Mouse (Mus musculus) central nervous system, embryonic 14 days (tissue): ENCODE data around the gene Neu2. TPM values are rescaled to one million over a fixed set of nuclear protein-coding genes. Genes with fewer than 3 reads are reported as not detected.

Experiments used
- polyA plus RNA-seq: library from polyadenylated mRNA; depleted of rRNA; stranded (reverse); fragments of >200 nt; gene quantifications from 2 replicates; pipeline ENCODE4 v1.2.3, GENCODE M21; 2012; rRNA removed

Gene Neu2
- 0.18 and 0.23 TPM in 2 replicates for polyA plus RNA-seq

DNA sequence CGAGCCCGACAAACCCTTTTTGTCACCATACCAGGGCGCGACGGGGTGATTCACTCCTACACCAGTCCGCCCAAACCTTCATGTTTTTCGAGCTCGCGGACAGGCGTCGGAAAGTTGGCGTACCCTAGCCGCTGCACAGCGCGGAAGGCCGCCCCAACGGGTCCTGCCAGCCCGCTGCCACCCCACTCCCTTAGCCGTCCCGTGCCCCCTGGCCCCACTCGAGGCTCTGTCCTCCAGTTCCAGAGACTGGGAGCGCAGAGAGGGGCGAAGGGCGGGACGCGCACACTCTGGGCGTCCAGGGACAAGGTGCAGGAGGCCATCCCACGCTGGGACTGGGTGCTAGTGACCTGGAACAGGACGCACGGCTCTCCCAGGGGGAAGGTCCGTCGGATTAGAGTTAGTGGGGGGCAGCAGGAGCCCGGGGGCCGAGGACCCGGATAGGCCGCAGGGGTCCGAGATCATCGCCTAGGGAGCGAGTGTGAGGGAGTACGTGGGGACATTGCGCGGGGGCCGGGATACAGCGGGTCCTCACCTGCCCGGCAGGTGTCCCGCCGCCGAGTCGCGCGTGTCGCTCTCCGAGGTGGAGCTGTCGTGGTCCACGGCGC is at the start of gene Neu2:
TSS of gene Neu2 (plus strand) at position 329 of the 605 bp plus-strand sequence.

GRCm38 (mm10) chr1:87469971-87470370 is 39.7 kb upstream of the Neu2 start, which contains the start of gene Snorc:
TSS of gene Snorc (plus strand) at chr1:87470271.

DNA sequence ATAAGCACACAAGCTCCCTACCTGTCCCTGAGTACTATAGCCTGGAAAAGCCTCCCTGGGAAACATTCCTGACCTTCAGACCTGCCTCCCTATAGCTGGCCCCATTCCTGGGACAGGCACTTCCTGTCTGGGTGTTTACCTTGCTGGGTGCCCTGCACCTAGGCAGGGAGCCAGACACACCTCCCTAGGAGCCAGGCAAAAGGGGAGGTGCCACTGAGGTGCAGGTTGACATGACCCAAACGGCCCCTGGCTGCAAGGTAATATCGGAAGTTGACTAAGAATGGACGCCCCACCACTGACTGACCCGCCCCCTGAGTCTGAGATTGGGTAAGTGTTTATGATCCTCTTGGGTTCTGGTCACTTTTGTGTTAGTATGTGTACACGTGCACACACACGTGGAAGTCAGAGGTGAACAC is 64.1 kb downstream of the Neu2 start, which contains the start of gene Ngef:
TSS of gene Ngef (minus strand) at position 71 of the 416 bp plus-strand sequence.

DNA sequence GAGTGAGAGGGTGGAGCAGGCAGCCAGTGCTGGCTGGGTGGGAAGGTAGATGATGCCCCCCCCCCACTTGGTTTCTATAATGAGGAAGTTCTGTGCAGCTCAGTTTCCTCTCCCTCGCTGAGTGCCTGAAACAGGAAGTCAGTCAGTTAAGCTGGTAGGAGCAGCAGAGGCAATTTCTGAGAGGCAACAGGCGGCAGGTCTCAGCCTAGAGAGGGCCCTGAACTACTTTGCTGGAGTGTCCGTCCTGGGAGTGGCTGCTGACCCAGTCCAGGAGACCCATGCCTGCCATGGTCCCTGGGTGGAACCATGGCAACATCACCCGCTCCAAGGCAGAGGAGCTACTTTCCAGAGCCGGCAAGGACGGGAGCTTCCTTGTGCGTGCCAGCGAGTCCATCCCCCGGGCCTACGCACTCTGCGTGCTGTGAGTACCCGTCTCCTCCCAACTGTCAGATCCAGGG is 110.6 kb downstream of the Neu2 start, which contains the start of gene Inpp5d:
TSS of gene Inpp5d (plus strand) at position 102 of the 458 bp plus-strand sequence.

Other genes with a start within 250 kb of the Neu2 start
- 1.6 and 3.0 TPM in 2 replicates for gene Efhd1, start 245.5 kb upstream of the Neu2 start, polyA plus RNA-seq
- 69.3 and 70.4 TPM in 2 replicates for gene Gigyf2, start 182.9 kb upstream of the Neu2 start, polyA plus RNA-seq
- 3.3 and 5.1 TPM in 2 replicates for gene Kcnj13, start 115.2 kb upstream of the Neu2 start, polyA plus RNA-seq
- gene Snorc, start 39.6 kb upstream of the Neu2 start, polyA plus RNA-seq: 1.6 and 23.8 TPM in 2 replicates
- 8.1 and 8.4 TPM in 2 replicates for gene Ngef, start 64.0 kb downstream of the Neu2 start, polyA plus RNA-seq
- gene Inpp5d, start 110.4 kb downstream of the Neu2 start, polyA plus RNA-seq: 4.2 and 5.9 TPM in 2 replicates
- gene Atg16l1, start 246.0 kb downstream of the Neu2 start, polyA plus RNA-seq: 82.2 and 83.4 TPM in 2 replicates